Mouse (Mus musculus) CH12.LX (cell line): ENCODE data around the gene Erf. TPM values are rescaled to one million over a fixed set of nuclear protein-coding genes. Genes with fewer than 3 reads are reported as not detected.

Experiments
- DNase-seq: peaks from one replicate; pipeline ENCODE4 v3.0.0-alpha.2; 2013; ENCODE audit errors: extremely low read depth
- H3K27ac ChIP-seq: 2 replicates; pipeline ENCODE4 v1.5.1; 2012; ENCODE audit warnings: low read depth, mild to moderate bottlenecking, control low read depth, moderate library complexity; ENCODE audit not compliant: insufficient read depth
- H3K27me3 ChIP-seq: replicated peaks from 2 replicates; pipeline ENCODE3; 2012; ENCODE audit warnings: inconsistent platforms
- H3K36me3 ChIP-seq, 2 experiments: replicated peaks in 1 of 2; 2 replicates each; pipeline versions ENCODE3 to v1.6.1; 2012; ENCODE audit warnings: inconsistent platforms in 1 of 2, low read length in 1 of 2, mild to moderate bottlenecking in 1 of 2, mixed read lengths in 1 of 2, moderate library complexity in 1 of 2; ENCODE audit not compliant: control insufficient read depth in 1 of 2, insufficient read depth in 1 of 2
- H3K4me1 ChIP-seq, 2 experiments: 2 replicates each; pipeline ENCODE4 v1.6.1; 2012; ENCODE audit warnings: inconsistent platforms in 1 of 2, moderate library complexity in 1 of 2; ENCODE audit not compliant: insufficient read depth in 2 of 2, control insufficient read depth in 1 of 2
- H3K4me2 ChIP-seq: 2 replicates; pipeline ENCODE4 v1.6.1; 2012; ENCODE audit warnings: low read depth, mild to moderate bottlenecking, control low read depth; ENCODE audit not compliant: poor library complexity, insufficient read depth, severe bottlenecking
- H3K4me3 ChIP-seq, 3 experiments: fragments of 150-350 bp in 1 of 3; sonication (generic) in 1 of 3; replicated peaks in 1 of 3; 2 replicates each; pipeline versions ENCODE3 to v1.5.1; 2011 to 2012; ENCODE audit warnings: low read depth in 2 of 3, low read length in 2 of 3, mild to moderate bottlenecking in 2 of 3, moderate library complexity in 2 of 3, control low read depth in 1 of 3, improper control_type of control experiment in 1 of 3, inconsistent platforms in 1 of 3, mixed read lengths in 1 of 3; ENCODE audit not compliant: poor library complexity in 1 of 3
- H3K79me2 ChIP-seq: replicated peaks from 2 replicates; pipeline ENCODE4 v1.6.1; 2012; ENCODE audit warnings: mild to moderate bottlenecking, moderate library complexity; ENCODE audit not compliant: control insufficient read depth, poor library complexity, insufficient read depth, severe bottlenecking; ENCODE audit errors: extremely low read depth
- H3K9ac ChIP-seq: 2 replicates; pipeline ENCODE4 v1.6.1; 2012; ENCODE audit warnings: low read depth, mild to moderate bottlenecking, control low read depth, moderate library complexity; ENCODE audit not compliant: insufficient read depth
- H3K9me3 ChIP-seq: replicated peaks from 2 replicates; pipeline ENCODE3; 2012; ENCODE audit warnings: low read length, inconsistent platforms, mixed read lengths
- BHLHE40 ChIP-seq: IDR thresholded peaks from 2 replicates; pipeline ENCODE4 v1.6.1; 2011; ENCODE audit warnings: mild to moderate bottlenecking, low read depth, low read length, improper control_type of control experiment
- CTCF ChIP-seq, 2 experiments: IDR thresholded peaks in 1 of 2; conservative IDR thresholded peaks in 1 of 2; 2 replicates each; pipeline ENCODE4 v1.5.1; 2011 to 2012; ENCODE audit warnings: low read depth in 2 of 2, low read length in 2 of 2, improper control_type of control experiment in 1 of 2, inconsistent platforms in 1 of 2, mild to moderate bottlenecking in 1 of 2, moderate library complexity in 1 of 2
- ELF1 ChIP-seq: IDR thresholded peaks from 2 replicates; pipeline ENCODE4 v1.6.1; 2014; ENCODE audit warnings: low read depth, mild to moderate bottlenecking, inconsistent platforms, low read length, improper control_type of control experiment
- ETS1 ChIP-seq: conservative IDR thresholded peaks from 2 replicates; pipeline ENCODE4 v1.6.1; 2012; ENCODE audit warnings: low read depth, mild to moderate bottlenecking, inconsistent platforms, low read length, improper control_type of control experiment, moderate library complexity
- GABPA ChIP-seq: IDR thresholded peaks from 2 replicates; pipeline ENCODE4 v1.6.1; 2012; ENCODE audit warnings: low read depth, low read length, improper control_type of control experiment, inconsistent platforms; ENCODE audit not compliant: insufficient replicate concordance
- HCFC1 ChIP-seq: IDR thresholded peaks from 2 replicates; pipeline ENCODE4 v1.6.1; 2012; ENCODE audit warnings: low read depth, mild to moderate bottlenecking, inconsistent platforms, low read length, improper control_type of control experiment
- IRF4 ChIP-seq: IDR thresholded peaks from 2 replicates; pipeline ENCODE4 v1.6.1; 2014; ENCODE audit warnings: low read depth, mild to moderate bottlenecking, inconsistent platforms, low read length, improper control_type of control experiment
- JUN ChIP-seq: IDR thresholded peaks from 2 replicates; pipeline ENCODE4 v1.6.1; 2011; ENCODE audit warnings: low read depth, mild to moderate bottlenecking, low read length, improper control_type of control experiment, moderate library complexity; ENCODE audit not compliant: insufficient read depth
- JUND ChIP-seq: conservative IDR thresholded peaks from 2 replicates; pipeline ENCODE4 v1.6.1; 2011; ENCODE audit warnings: low read depth, low read length, improper control_type of control experiment
- KAT2A ChIP-seq: IDR thresholded peaks from 2 replicates; pipeline ENCODE4 v1.6.1; 2012; ENCODE audit warnings: low read length, improper control_type of control experiment, inconsistent platforms; ENCODE audit not compliant: insufficient replicate concordance
- MAX ChIP-seq: IDR thresholded peaks from 2 replicates; pipeline ENCODE4 v1.6.1; 2011; ENCODE audit warnings: low read length, improper control_type of control experiment
- MEF2A ChIP-seq: IDR thresholded peaks from 2 replicates; pipeline ENCODE4 v1.6.1; 2014; ENCODE audit warnings: low read depth, mild to moderate bottlenecking, inconsistent platforms, low read length, improper control_type of control experiment, borderline replicate concordance
- MYC ChIP-seq: IDR thresholded peaks from 2 replicates; pipeline ENCODE4 v1.6.1; 2011; ENCODE audit warnings: low read depth, mild to moderate bottlenecking, improper control_type of control experiment, low read length
- NELFE ChIP-seq: IDR thresholded peaks from 2 replicates; pipeline ENCODE4 v1.6.1; 2011; ENCODE audit warnings: low read depth, low read length, improper control_type of control experiment
- NRF1 ChIP-seq: IDR thresholded peaks from 2 replicates; pipeline ENCODE4 v1.6.1; 2014; ENCODE audit warnings: low read depth, mild to moderate bottlenecking, inconsistent platforms, low read length, improper control_type of control experiment, moderate library complexity
- SIN3A ChIP-seq: IDR thresholded peaks from 2 replicates; pipeline ENCODE4 v1.6.1; 2012; ENCODE audit warnings: low read length, improper control_type of control experiment, inconsistent platforms
- TBP ChIP-seq: conservative IDR thresholded peaks from 2 replicates; pipeline ENCODE4 v1.6.1; 2011; ENCODE audit warnings: low read depth, low read length, improper control_type of control experiment
- TCF12 ChIP-seq: IDR thresholded peaks from 2 replicates; pipeline ENCODE4 v1.6.1; 2014; ENCODE audit warnings: low read depth, mild to moderate bottlenecking, inconsistent platforms, low read length, improper control_type of control experiment
- UBTF ChIP-seq: IDR thresholded peaks from 2 replicates; pipeline ENCODE4 v1.6.1; 2012; ENCODE audit warnings: low read depth, mild to moderate bottlenecking, inconsistent platforms, low read length, improper control_type of control experiment, moderate library complexity
- ZC3H11A ChIP-seq: IDR thresholded peaks from 2 replicates; pipeline ENCODE4 v1.6.1; 2012; ENCODE audit warnings: low read depth, mild to moderate bottlenecking, inconsistent platforms, low read length, improper control_type of control experiment
- ZNF384 ChIP-seq: IDR thresholded peaks from 2 replicates; pipeline ENCODE4 v1.6.1; 2012; ENCODE audit warnings: low read depth, low read length, improper control_type of control experiment, inconsistent platforms
- dilution Hi-C: fragments of 300-500 bp; cut with MboI; formaldehyde crosslinking; loops from 2 replicates; pipeline ENCODE4 v1.14.3; 2020; ENCODE audit warnings: low sequenced_read_pairs; ENCODE audit not compliant: extremely low pct_unique_long_range_greater_than_20kb, extremely low pct_ligation_motif_present
- in situ Hi-C: fragments of 300-500 bp; cut with MboI; formaldehyde crosslinking; loops from 3 replicates; pipeline ENCODE4 v1.14.3; 2019; ENCODE audit warnings: low sequenced_read_pairs, low pct_ligation_motif_present, low pct_unique_long_range_greater_than_20kb, mixed read lengths
- polyA plus RNA-seq: library from polyadenylated mRNA; unstranded; fragments of >175 nt; gene quantifications from 2 replicates; pipeline ENCODE4 v1.2.1, GENCODE M21; 2012; ENCODE audit warnings: low read depth; ENCODE audit not compliant: insufficient read length
- total RNA-seq, 2 experiments: library from RNA; depleted of rRNA; stranded (reverse); fragments of 300-350 nt in 1 of 2; fragments of >200 nt in 1 of 2; gene quantifications; 2 replicates each; pipeline ENCODE4 v1.2.3; 2012 to 2014

Erf gene
- total and polyA plus RNA-seq, 3 experiments, result 6.1 to 15.4 (median 13.2) TPM

DNA sequence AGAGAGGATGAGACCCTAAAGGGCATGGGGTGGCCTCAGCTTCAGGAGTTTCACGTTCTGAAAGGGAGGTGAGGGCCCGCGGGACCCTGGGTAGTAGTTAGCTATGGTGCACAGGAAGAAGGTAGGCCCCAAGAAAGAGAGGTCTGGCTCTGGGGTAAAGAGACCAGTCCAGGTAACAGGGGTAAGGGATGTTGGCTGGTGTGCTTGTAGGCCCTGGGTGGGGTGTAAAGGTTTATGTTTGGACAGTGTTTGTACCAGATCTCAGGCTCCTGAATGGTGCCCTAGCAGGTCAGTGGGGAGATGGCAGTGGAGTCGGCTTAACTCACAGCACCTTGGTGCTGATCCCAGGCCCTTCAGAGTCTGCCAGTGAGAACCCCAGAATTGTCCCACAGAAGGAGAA, 18.5 kb upstream of the Erf start:
- peaks cover 28 to 44% of the 10 kb centered on the region in 2 experiments for H3K4me1 ChIP-seq

DNA sequence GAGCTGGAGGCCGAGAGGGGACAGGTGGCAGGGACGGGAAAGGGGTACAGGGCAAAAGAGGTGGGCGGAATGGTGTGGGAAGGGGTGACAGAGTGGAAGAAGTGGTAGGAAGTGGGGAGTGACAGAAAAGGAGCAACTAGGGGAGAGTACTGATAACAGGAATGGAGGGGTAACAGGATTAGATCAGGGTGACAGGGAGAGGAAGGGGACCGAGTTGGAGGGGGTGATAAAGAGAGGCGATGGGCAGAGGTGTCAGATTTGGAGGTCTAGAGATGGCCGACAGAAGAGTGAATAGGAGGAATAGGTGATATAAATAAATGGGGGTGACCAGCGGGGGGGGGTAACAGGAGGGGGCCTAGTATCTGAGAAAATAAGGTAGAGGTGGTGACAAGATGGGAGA, 18.0 kb upstream of the Erf start:
- Histone ChIP-seq H3K27ac (peak overlapping the region; percentile 74), H3K9me3 (no peaks in the 10 kb centered on the region), H3K79me2 (0 out of 2 replicates have a peak, but pooled peaks cover 2% of the 10 kb centered on the region), H3K4me2 (peak overlapping the region; percentile 90), H3K4me1 (peaks cover 28 to 39% of the 10 kb centered on the region in 2 experiments), H3K9ac (peak overlapping the region; percentile 91), H3K4me3 (peak overlapping the region; percentile 77 to 97 (median 93)), H3K27me3 (no peaks in the 10 kb centered on the region), H3K36me3 (peaks cover 27 to 32% of the 10 kb centered on the region in 2 experiments)
- in situ Hi-C loops, result no loop called here
- dilution Hi-C loops, result no loop called here
- no peak for DNase-seq
- TF ChIP-seq UBTF (no peak), NELFE (no peak), JUND (no peak), JUN (no peak), BHLHE40 (no peak), SIN3A (0 out of 2 replicates have a peak, but pooled peaks have one; percentile 15)
- TF ChIP-seq, all 38 proteins: peak for 1

More for the DNA sequence above, 18.5 kb upstream of the Erf start:
- Histone ChIP-seq H3K4me3 (peak overlapping the region; percentile 77 to 97 (median 93)), H3K36me3 (peaks cover 30 to 36% of the 10 kb centered on the region in 2 experiments), H3K27ac (peak overlapping the region; percentile 74), H3K4me2 (peak overlapping the region; percentile 90), H3K9ac (peak overlapping the region; percentile 91), H3K9me3 (no peaks in the 10 kb centered on the region), H3K79me2 (0 out of 2 replicates have a peak, but pooled peaks cover 2% of the 10 kb centered on the region), H3K27me3 (no peaks in the 10 kb centered on the region)
- TF ChIP-seq ELF1 (no peak), TCF12 (0 out of 2 replicates have a peak, but pooled peaks have one; percentile 5), SIN3A (0 out of 2 replicates have a peak, but pooled peaks have one; percentile 25), MYC (no peak)
- dilution Hi-C loops (no loop called here), in situ Hi-C loops (no loop called here)
- DNase-seq, result no peak

DNA sequence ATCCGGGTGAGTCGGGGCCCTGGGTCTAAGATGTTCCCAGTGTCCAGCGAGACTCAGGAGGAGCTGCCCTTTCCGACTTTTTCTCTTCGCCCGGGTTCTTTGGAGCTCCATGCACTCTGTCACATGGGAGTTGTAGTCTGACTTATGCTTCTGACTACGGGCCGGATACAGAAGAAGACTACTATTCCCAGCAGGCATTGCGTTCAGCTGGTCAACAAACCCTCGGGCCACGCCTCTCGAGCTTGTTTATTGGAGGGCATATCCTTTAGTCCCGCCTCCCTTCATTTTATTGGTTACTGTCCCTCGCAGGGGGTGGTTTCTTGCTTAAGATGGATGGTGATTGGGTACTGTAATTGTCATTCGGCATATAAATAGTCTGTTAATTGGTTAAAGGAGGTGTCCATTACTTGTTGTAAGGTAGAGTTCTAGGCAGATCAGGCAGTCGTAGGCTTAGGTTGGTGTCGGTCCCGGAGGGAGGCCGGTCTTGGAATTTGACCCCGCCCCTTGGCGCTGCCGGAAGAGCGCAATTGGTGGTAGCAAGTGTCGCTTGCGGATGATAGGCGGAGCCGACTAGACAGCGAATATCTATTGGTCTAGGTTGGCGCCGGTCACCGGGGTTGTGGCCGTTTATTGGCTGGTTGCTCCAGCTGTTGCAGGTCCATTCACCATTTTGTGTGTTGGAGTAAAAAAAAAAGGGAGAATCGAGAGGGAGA, 17.3 kb upstream of the Erf start:
- dilution Hi-C loops, result no loop called here
- DNase-seq, result peak; percentile 100
- Histone ChIP-seq H3K9me3 (no peaks in the 10 kb centered on the region), H3K9ac (peak overlapping the region; percentile 91), H3K79me2 (0 out of 2 replicates have a peak, but pooled peaks cover 2% of the 10 kb centered on the region), H3K27ac (peak overlapping the region; percentile 62; the same call in 1 of the 2 replicates), H3K27me3 (no peaks in the 10 kb centered on the region), H3K36me3 (peaks cover 20 to 25% of the 10 kb centered on the region in 2 experiments), H3K4me2 (no peak overlapping the region), H3K4me3 (peak overlapping the region; percentile 77 to 97 (median 93)), H3K4me1 (peaks cover 22 to 35% of the 10 kb centered on the region in 2 experiments)
- in situ Hi-C loops, result no loop called here
- TF ChIP-seq KAT2A (peak; percentile 91; the same call in 1 of the 2 replicates), ELF1 (peak; percentile 72; the same call in 1 of the 2 replicates), NELFE (no peak), MEF2A (0 out of 2 replicates have a peak, but pooled peaks have one; percentile 1), MYC (peak; percentile 54; the same call in 1 of the 2 replicates), TBP (peak; percentile 94), ZNF384 (peak; percentile 97), ETS1 (0 out of 2 replicates have a peak, but pooled peaks have one; percentile 10), MAX (no peak), GABPA (peak; percentile 54; the same call in 1 of the 2 replicates), HCFC1 (peak; percentile 93), SIN3A (peak; percentile 83), IRF4 (peak; percentile 45; the same call in 1 of the 2 replicates), TCF12 (no peak), CTCF (conservative IDR thresholded peaks at IDR 0.05 in 1 of 2, IDR thresholded peaks at IDR 0.05 in 1 of 2; ENCODE audit: low read depth in 2 of 2, low read length in 2 of 2) (no peak), ZC3H11A (no peak), NRF1 (peak; percentile 42; the same call in 1 of the 2 replicates)
